ENCODE assay signal across 7 mouse cellular contexts in genomic region chr4:41347839-41348238, GRCm38 (mm10). TPM values are rescaled to one million over a fixed set of nuclear protein-coding genes. Genes with fewer than 3 reads are reported as not detected.
A peak's percentile ranks its signal among the peaks of the same experiment; 100 is the strongest.
DNase-seq lines count a peak whose midpoint lies in the region; ATAC-seq and TF ChIP-seq lines count a peak whose summit lies in the region.

No protein-coding gene starts in this region.

- dilution Hi-C loops in CH12.LX (cut with MboI; ENCODE audit: extremely low pct_ligation_motif_present, extremely low pct_unique_long_range_greater_than_20kb, low sequenced_read_pairs) = no loop called here

- peak overlapping the region; percentile 51 to 86 (median 82) for H3K4me3 ChIP-seq in CH12.LX (replicated peaks in 1 of 3; ENCODE audit: low read depth in 2 of 3, low read length in 2 of 3, poor library complexity in 1 of 3)
- H3K4me3 ChIP-seq in heart, embryonic 12.5 days = peak overlapping the region; percentile 13; the same call in 1 of the 2 replicates

- no peaks in the 10 kb centered on the region for H3K27me3 ChIP-seq in CH12.LX (replicated peaks)
- no peaks in the 10 kb centered on the region for H3K27me3 ChIP-seq in heart, embryonic 12.5 days (replicated peaks)

- H3K4me1 ChIP-seq in CH12.LX (ENCODE audit: control insufficient read depth in 1 of 2, insufficient read depth in 2 of 2) = peaks cover 0 to 18% of the 10 kb centered on the region in 2 experiments; a peak in 2 of 4 replicates
- H3K4me1 ChIP-seq in heart, embryonic 12.5 days (replicated peaks) = peaks cover 19% of the 10 kb centered on the region

- in situ Hi-C loops in CH12.LX (cut with MboI; ENCODE audit: low pct_ligation_motif_present, low pct_unique_long_range_greater_than_20kb, low sequenced_read_pairs) = no loop called here

- no peak for TF ChIP-seq RAD21 in CH12.LX (IDR thresholded peaks at IDR 0.05; ENCODE audit: low read depth, low read length)

- peak overlapping the region; percentile 73 for H3K9ac ChIP-seq in CH12.LX (ENCODE audit: insufficient read depth, low read depth)
- H3K9ac ChIP-seq in heart, embryonic 12.5 days = peak overlapping the region; percentile 13

- 29% methylated on average over 4 of the region's 5 CpGs for WGBS in heart, embryonic 12.5 days

- TF ChIP-seq EP300 in CH12.LX (IDR thresholded peaks at IDR 0.05; ENCODE audit: low read length) = no peak

- no peak for TF ChIP-seq CTCF in CH12.LX (conservative IDR thresholded peaks at IDR 0.05 in 1 of 2, IDR thresholded peaks at IDR 0.05 in 1 of 2; ENCODE audit: low read depth in 2 of 2, low read length in 2 of 2)

- H3K9me3 ChIP-seq in CH12.LX (replicated peaks; ENCODE audit: low read length) = no peaks in the 10 kb centered on the region
- H3K9me3 ChIP-seq in heart, embryonic 12.5 days (replicated peaks) = no peaks in the 10 kb centered on the region

- peak; percentile 25 to 27 for DNase-seq in B cell, adult 2 months
- DNase-seq in CH12.LX (ENCODE audit: extremely low read depth) = no peak
- DNase-seq in lung, postnatal 36 days = peak; percentile 26
- DNase-seq in adrenal gland, adult 8-10 months = no peak
- DNase-seq in cerebellum, postnatal 36 days = no peak
- no peak for DNase-seq in cerebellum, adult 11-12 months

- H3K79me2 ChIP-seq in CH12.LX (replicated peaks; ENCODE audit: control insufficient read depth, extremely low read depth, insufficient read depth, poor library complexity, severe bottlenecking) = peaks cover 17% of the 10 kb centered on the region

- H3K36me3 ChIP-seq in CH12.LX (replicated peaks in 1 of 2; ENCODE audit: control insufficient read depth in 1 of 2, insufficient read depth in 1 of 2, low read length in 1 of 2) = peaks cover 0 to 4% of the 10 kb centered on the region in 2 experiments
- peaks cover 8% of the 10 kb centered on the region; the same call in 1 of the 2 replicates for H3K36me3 ChIP-seq in heart, embryonic 12.5 days

- H3K4me2 ChIP-seq in CH12.LX (ENCODE audit: insufficient read depth, low read depth, poor library complexity, severe bottlenecking) = peak overlapping the region; percentile 100
- H3K4me2 ChIP-seq in heart, embryonic 12.5 days = peak overlapping the region; percentile 52

- no peak for ATAC-seq in heart, embryonic 12.5 days (ENCODE audit: insufficient number of reproducible peaks, low FRiP score)

- no peak overlapping the region for H3K27ac ChIP-seq in CH12.LX (ENCODE audit: insufficient read depth, low read depth)
- H3K27ac ChIP-seq in heart, embryonic 12.5 days (ENCODE audit: poor library complexity, severe bottlenecking) = peak overlapping the region; percentile 25

- TF ChIP-seq POLR2A in CH12.LX (IDR thresholded peaks at IDR 0.05; ENCODE audit: low read depth, low read length) = no peak

TF ChIP-seq in CH12.LX, 34 proteins besides CTCF, POLR2A, EP300 and RAD21:
- TF ChIP-seq JUN (IDR thresholded peaks at IDR 0.05; ENCODE audit: insufficient read depth, low read depth, low read length) (0 out of 2 replicates have a peak, but pooled peaks have one; percentile 10), SMC3 (IDR thresholded peaks at IDR 0.05; ENCODE audit: low read depth, low read length) (no peak), E2F4 (IDR thresholded peaks at IDR 0.05; ENCODE audit: insufficient replicate concordance, low read depth, low read length) (no peak), IRF4 (IDR thresholded peaks at IDR 0.05; ENCODE audit: low read depth, low read length) (peak; percentile 21; the same call in 1 of the 2 replicates), JUND (conservative IDR thresholded peaks at IDR 0.05; ENCODE audit: low read depth, low read length) (peak; percentile 53; the same call in 1 of the 2 replicates)
TF ChIP-seq in CH12.LX: peak in this region for 3.

RNA-seq across cellular contexts. Expression of gene Ubap1, which starts 1.0 kb away (rescaled TPM):
- total RNA-seq in CH12.LX (2012; rRNA removed) (11.5 and 17.0 TPM in 2 replicates), CH12.LX (2014; rRNA removed) (14.0 and 17.5 TPM in 2 replicates)
- 22.3 and 28.0 TPM in 2 replicates for polyA plus RNA-seq in CH12.LX (2012; ENCODE audit: insufficient read length, low read depth)
- 53.3 and 55.9 TPM in 2 replicates for polyA plus RNA-seq in heart, embryonic 12.5 days (2016; fragmentation: Nextera tagmentation; extraction: Ambion mirVana)
- total RNA-seq in adrenal gland, adult 8-10 months (2022) = 10 to 100 TPM; 47.8 to 55.8 (median 50.8) TPM

RNA-seq across cellular contexts. Expression of gene Dcaf12, which starts 33.1 kb away (rescaled TPM):
- total RNA-seq in CH12.LX (2012; rRNA removed) (24.3 and 31.3 TPM in 2 replicates), CH12.LX (2014; rRNA removed) (30.8 and 33.7 TPM in 2 replicates)
- 36.7 and 42.0 TPM in 2 replicates for polyA plus RNA-seq in CH12.LX (2012; ENCODE audit: insufficient read length, low read depth)
- 47.0 and 47.3 TPM in 2 replicates for polyA plus RNA-seq in heart, embryonic 12.5 days (2016; fragmentation: Nextera tagmentation; extraction: Ambion mirVana)
- 10 to 100 TPM; 46.6 to 55.3 (median 48.8) TPM for total RNA-seq in adrenal gland, adult 8-10 months (2022)

Comparison
In these comparisons a context has a peak if more than half of its experiments do, and no peak if none do; other contexts are left out.
1. DNase-seq: peak in B cell, adult 2 months (2 of 2) and lung, postnatal 36 days (single experiment); none in CH12.LX (single experiment), adrenal gland, adult 8-10 months (single experiment), cerebellum, postnatal 36 days (0 of 2) and cerebellum, adult 11-12 months (single experiment).